Mouse (Mus musculus): ENCODE measurements around the gene Zmynd10. TPM values are rescaled to one million over a fixed set of nuclear protein-coding genes. Genes with fewer than 3 reads are reported as not detected.
"Not testable (repeated sequence)": the region's sequence is repeated elsewhere in the genome, so short reads cannot be mapped to it uniquely, and the experiment has no call there.

Zmynd10 gene
- polyA plus RNA-seq, 1 experiment from 2014 or later, result 0.49 TPM

DNA sequence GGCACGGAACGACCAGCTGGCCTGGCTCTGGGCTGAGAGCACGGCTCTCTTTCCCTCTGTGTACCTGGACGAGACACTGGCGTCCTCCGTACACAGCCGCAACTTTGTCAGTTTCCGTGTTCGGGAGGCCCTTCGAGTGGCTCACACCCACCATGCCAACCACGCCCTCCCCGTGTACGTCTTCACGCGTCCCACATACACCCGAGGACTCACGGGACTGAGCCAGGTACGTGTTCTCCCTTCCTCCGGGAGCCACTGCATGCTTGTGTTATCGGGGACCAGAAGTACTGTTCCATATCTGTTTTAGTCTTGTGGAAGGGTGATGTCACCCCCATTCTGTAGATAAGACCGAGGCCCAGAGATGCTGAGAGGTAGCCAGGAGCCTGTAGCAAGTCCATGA, 23.7 kb downstream of the Zmynd10 start:
- H3K27me3 ChIP-seq (ENCODE audit: control insufficient read depth, insufficient read depth, low read length), result no peaks in the 10 kb centered on the region
- H3K9ac ChIP-seq (ENCODE audit: low read length), result peak overlapping the region; percentile 95; the same call in 1 of the 2 replicates
- no peak overlapping the region for H3K27ac ChIP-seq (ENCODE audit: low read depth, low read length)
- WGBS, result 96% methylated on average over 21 of the region's 21 CpGs
- ATAC-seq (ENCODE audit: low FRiP score) (no peak), DNase-seq (ENCODE audit: low spot score, missing footprints) (no peak)
- 0 out of 2 replicates have a peak overlapping the region, but pooled peaks have one; percentile 0 for H3K4me3 ChIP-seq (ENCODE audit: low read depth, low read length)
- no peaks in the 10 kb centered on the region; the same call in 1 of the 2 replicates for H3K9me3 ChIP-seq (ENCODE audit: control insufficient read depth, low read length)
- H3K4me2 ChIP-seq, result peak overlapping the region; percentile 60; the same call in 1 of the 2 replicates
- H3K36me3 ChIP-seq (ENCODE audit: control insufficient read depth, insufficient read depth, low read length), result peaks cover 24% of the 10 kb centered on the region
- H3K4me1 ChIP-seq (ENCODE audit: control insufficient read depth, insufficient read depth, low read length), result peaks cover 33% of the 10 kb centered on the region

GRCm38 (mm10) chr9:107571534-107572326, 24.6 kb downstream of the Zmynd10 start:
- ATAC-seq (ENCODE audit: low FRiP score) (no peak), DNase-seq (ENCODE audit: low spot score, missing footprints) (no peak)
- WGBS, result 96% methylated on average over 22 of the region's 22 CpGs
- Histone ChIP-seq H3K9ac (ENCODE audit: low read length) (no peak overlapping the region), H3K27me3 (ENCODE audit: control insufficient read depth, insufficient read depth, low read length) (no peaks in the 10 kb centered on the region), H3K9me3 (ENCODE audit: control insufficient read depth, low read length) (no peaks in the 10 kb centered on the region; the same call in 1 of the 2 replicates), H3K4me1 (ENCODE audit: control insufficient read depth, insufficient read depth, low read length) (peaks cover 37% of the 10 kb centered on the region), H3K27ac (ENCODE audit: low read depth, low read length) (no peak overlapping the region), H3K4me2 (no peak overlapping the region), H3K36me3 (ENCODE audit: control insufficient read depth, insufficient read depth, low read length) (peaks cover 24% of the 10 kb centered on the region), H3K4me3 (ENCODE audit: low read depth, low read length) (0 out of 2 replicates have a peak overlapping the region, but pooled peaks have one; percentile 0)

DNA sequence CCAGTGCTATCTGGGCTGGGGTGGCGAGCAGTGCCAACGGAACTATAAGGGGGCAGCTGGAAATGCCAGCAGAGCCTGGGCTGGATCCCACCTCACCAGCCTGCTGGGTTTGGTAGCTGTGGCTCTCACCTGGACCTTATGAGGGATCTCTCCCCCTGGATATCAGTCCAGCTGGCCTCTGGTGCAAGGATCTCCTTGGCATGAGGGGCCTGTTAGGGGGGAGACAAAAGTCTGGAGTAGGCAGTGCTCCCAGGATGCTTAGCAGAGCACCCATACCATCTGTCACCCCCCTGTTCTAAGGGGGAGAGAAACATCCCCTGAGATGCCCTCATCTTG, 25.2 kb downstream of the Zmynd10 start:
- H3K9me3 ChIP-seq (ENCODE audit: control insufficient read depth, low read length), result no peaks in the 10 kb centered on the region; the same call in 1 of the 2 replicates
- no peak overlapping the region for H3K9ac ChIP-seq (ENCODE audit: low read length)
- peaks cover 24% of the 10 kb centered on the region for H3K36me3 ChIP-seq (ENCODE audit: control insufficient read depth, insufficient read depth, low read length)
- no peak overlapping the region for H3K4me3 ChIP-seq (ENCODE audit: low read depth, low read length)
- no peak overlapping the region for H3K27ac ChIP-seq (ENCODE audit: low read depth, low read length)
- no peak overlapping the region for H3K4me2 ChIP-seq
- DNase-seq (ENCODE audit: low spot score, missing footprints) (no peak), ATAC-seq (ENCODE audit: low FRiP score) (no peak)
- peaks cover 37% of the 10 kb centered on the region for H3K4me1 ChIP-seq (ENCODE audit: control insufficient read depth, insufficient read depth, low read length)
- 94% methylated on average over 2 of the region's 2 CpGs for WGBS
- no peaks in the 10 kb centered on the region for H3K27me3 ChIP-seq (ENCODE audit: control insufficient read depth, insufficient read depth, low read length)

DNA sequence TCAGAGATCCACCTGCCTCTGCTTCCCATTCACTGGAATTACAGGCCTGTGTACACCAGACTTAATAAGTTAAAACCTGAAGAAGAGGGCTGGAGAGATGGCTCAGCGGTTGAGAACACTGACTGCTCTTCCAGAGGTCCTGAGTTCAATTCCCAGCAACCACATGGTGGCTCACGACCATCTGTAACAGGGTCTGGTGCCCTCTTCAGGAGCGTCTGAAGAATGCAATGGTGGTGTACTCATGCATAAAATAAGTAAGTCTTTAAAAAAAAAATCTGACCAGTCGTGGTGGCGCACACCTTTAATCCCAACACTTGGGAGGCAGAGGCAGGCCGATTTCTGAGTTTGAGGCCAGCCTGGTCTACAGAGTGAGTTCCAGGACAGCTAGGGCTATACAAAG, 26.7 kb downstream of the Zmynd10 start:
- H3K27ac ChIP-seq (ENCODE audit: low read depth, low read length); DNase-seq (ENCODE audit: low spot score, missing footprints); H3K4me3 ChIP-seq (ENCODE audit: low read depth, low read length); H3K4me2 ChIP-seq; H3K27me3 ChIP-seq (ENCODE audit: control insufficient read depth, insufficient read depth, low read length); H3K9ac ChIP-seq (ENCODE audit: low read length); ATAC-seq (ENCODE audit: low FRiP score); H3K9me3 ChIP-seq (ENCODE audit: control insufficient read depth, low read length): not testable (repeated sequence)
- H3K4me1 ChIP-seq (ENCODE audit: control insufficient read depth, insufficient read depth, low read length), result peaks cover 29% of the 10 kb centered on the region
- H3K36me3 ChIP-seq (ENCODE audit: control insufficient read depth, insufficient read depth, low read length), result peaks cover 24% of the 10 kb centered on the region
- 80% methylated on average over 6 of the region's 6 CpGs for WGBS

DNA sequence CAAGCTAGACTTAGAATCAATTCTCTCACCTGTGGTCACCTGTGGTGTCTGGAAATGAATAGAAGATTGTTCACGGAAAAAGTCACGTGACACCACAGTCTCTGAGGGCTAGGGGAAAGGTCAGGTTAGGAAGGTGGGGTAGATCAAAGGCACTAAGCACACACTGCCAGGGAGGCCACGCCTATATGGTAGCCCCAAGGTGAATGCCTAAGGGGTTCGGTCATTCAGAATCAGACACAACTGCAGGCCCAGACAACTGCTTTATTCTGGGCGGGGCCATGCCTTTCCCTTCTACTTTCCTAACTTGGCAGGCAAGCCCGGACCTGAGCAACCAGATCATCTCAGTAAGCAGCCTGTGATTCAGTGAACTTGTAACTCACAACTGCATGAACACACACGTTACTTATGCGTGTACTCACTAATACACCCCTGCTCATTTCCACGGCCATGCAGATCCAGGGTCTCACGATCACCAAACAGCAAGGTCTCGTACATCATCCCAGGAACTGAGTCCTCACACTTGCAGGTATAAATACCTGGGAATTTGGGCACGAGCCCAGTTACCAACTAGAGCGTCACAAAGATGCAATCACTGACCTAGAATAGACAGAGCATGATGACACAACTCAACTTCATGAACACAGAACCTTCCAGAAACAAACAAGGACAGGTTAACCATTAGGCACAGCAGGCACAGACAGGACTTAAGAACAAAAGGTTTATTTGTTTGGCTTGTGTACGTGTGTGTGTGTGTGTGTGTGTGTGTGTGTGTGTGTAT, 28.7 kb downstream of the Zmynd10 start:
- no peak overlapping the region for H3K4me3 ChIP-seq (ENCODE audit: low read depth, low read length)
- H3K36me3 ChIP-seq (ENCODE audit: control insufficient read depth, insufficient read depth, low read length), result peaks cover 24% of the 10 kb centered on the region
- H3K27me3 ChIP-seq (ENCODE audit: control insufficient read depth, insufficient read depth, low read length), result no peaks in the 10 kb centered on the region
- no peak for DNase-seq (ENCODE audit: low spot score, missing footprints)
- H3K27ac ChIP-seq (ENCODE audit: low read depth, low read length), result no peak overlapping the region; the same call in 1 of the 2 replicates
- no peak overlapping the region for H3K9ac ChIP-seq (ENCODE audit: low read length)
- no peak for ATAC-seq (ENCODE audit: low FRiP score)
- peaks cover 26% of the 10 kb centered on the region for H3K4me1 ChIP-seq (ENCODE audit: control insufficient read depth, insufficient read depth, low read length)
- WGBS, result 88% methylated on average over 14 of the region's 14 CpGs
- no peak overlapping the region for H3K4me2 ChIP-seq
- H3K9me3 ChIP-seq (ENCODE audit: control insufficient read depth, low read length), result no peaks in the 10 kb centered on the region; the same call in 1 of the 2 replicates

GRCm38 (mm10) chr9:107576357-107577107, 29.4 kb downstream of the Zmynd10 start, which contains the start of gene Hyal1:
Gene Hyal1, plus strand, starts transcription at chr9:107576927.
- DNase-seq (ENCODE audit: low spot score, missing footprints) (peak; percentile 93), ATAC-seq (ENCODE audit: low FRiP score) (peak; percentile 83)
- H3K9me3 ChIP-seq (ENCODE audit: control insufficient read depth, low read length), result no peaks in the 10 kb centered on the region; the same call in 1 of the 2 replicates
- H3K4me3 ChIP-seq (ENCODE audit: low read depth, low read length), result peak within 1 kb of the TSS; percentile 33
- H3K9ac ChIP-seq (ENCODE audit: low read length), result peak within 1 kb of the TSS; percentile 36
- WGBS, result 29% methylated on average over 16 of the region's 16 CpGs
- peaks cover 26% of the 10 kb centered on the region for H3K4me1 ChIP-seq (ENCODE audit: control insufficient read depth, insufficient read depth, low read length)
- no peaks in the 10 kb centered on the region for H3K27me3 ChIP-seq (ENCODE audit: control insufficient read depth, insufficient read depth, low read length)
- H3K4me2 ChIP-seq, result peak within 1 kb of the TSS; percentile 51
- peaks cover 20% of the 10 kb centered on the region for H3K36me3 ChIP-seq (ENCODE audit: control insufficient read depth, insufficient read depth, low read length)
- H3K27ac ChIP-seq (ENCODE audit: low read depth, low read length), result peak within 1 kb of the TSS; percentile 20

- Histone ChIP-seq H3K4me3 (ENCODE audit: low read depth, low read length) (no peak overlapping the region), H3K4me1 (ENCODE audit: control insufficient read depth, insufficient read depth, low read length) (peaks cover 24% of the 10 kb centered on the region), H3K27ac (ENCODE audit: low read depth, low read length) (no peak overlapping the region), H3K27me3 (ENCODE audit: control insufficient read depth, insufficient read depth, low read length) (no peaks in the 10 kb centered on the region), H3K9me3 (ENCODE audit: control insufficient read depth, low read length) (no peaks in the 10 kb centered on the region; the same call in 1 of the 2 replicates), H3K9ac (ENCODE audit: low read length) (no peak overlapping the region), H3K4me2 (no peak overlapping the region), H3K36me3 (ENCODE audit: control insufficient read depth, insufficient read depth, low read length) (peaks cover 6% of the 10 kb centered on the region)
- no peak for ATAC-seq (ENCODE audit: low FRiP score)
- DNase-seq (ENCODE audit: low spot score, missing footprints), result no peak
- 92% methylated on average over 10 of the region's 10 CpGs for WGBS
Measured at GRCm38 (mm10) chr9:107577871-107578270, 30.8 kb downstream of the Zmynd10 start.

DNA sequence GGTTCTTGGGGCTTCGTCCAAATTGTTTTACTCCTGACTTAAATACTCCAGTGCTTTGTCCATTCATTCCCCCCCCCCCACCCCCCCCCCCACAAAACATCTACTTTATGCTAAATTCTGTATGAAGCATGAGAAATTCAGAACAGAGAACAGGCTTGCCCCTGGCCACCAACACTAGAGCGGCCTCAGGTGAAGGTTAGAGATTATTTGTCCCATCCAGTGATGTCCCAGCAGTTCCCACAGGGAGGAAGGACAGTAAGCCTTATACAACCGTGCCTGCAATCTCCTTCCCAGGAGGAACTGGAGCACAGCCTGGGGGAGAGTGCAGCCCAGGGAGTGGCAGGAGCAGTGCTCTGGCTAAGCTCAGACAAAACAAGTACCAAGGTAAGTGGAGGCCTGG, 31.5 kb downstream of the Zmynd10 start, which contains the start of gene Naa80:
Gene Naa80 (plus strand): TSS at position 301 of the 400 bp plus-strand sequence.
- Histone ChIP-seq H3K4me1 (ENCODE audit: control insufficient read depth, insufficient read depth, low read length) (peaks cover 24% of the 10 kb centered on the region), H3K9me3 (ENCODE audit: control insufficient read depth, low read length) (no peaks in the 10 kb centered on the region; the same call in 1 of the 2 replicates), H3K9ac (ENCODE audit: low read length) (no peak within 1 kb of the TSS), H3K4me3 (ENCODE audit: low read depth, low read length) (no peak within 1 kb of the TSS), H3K27me3 (ENCODE audit: control insufficient read depth, insufficient read depth, low read length) (no peaks in the 10 kb centered on the region), H3K36me3 (ENCODE audit: control insufficient read depth, insufficient read depth, low read length) (no peaks in the 10 kb centered on the region), H3K4me2 (no peak within 1 kb of the TSS), H3K27ac (ENCODE audit: low read depth, low read length) (no peak within 1 kb of the TSS)
- 85% methylated on average over 3 of the region's 3 CpGs for WGBS
- DNase-seq (ENCODE audit: low spot score, missing footprints) (no peak), ATAC-seq (ENCODE audit: low FRiP score) (no peak)

Measured in midbrain, embryonic 11.5 days (tissue).